Mouse (Mus musculus) embryonic facial prominence, embryonic 11.5 days (tissue): Measurements from ENCODE around the gene Atp1a4. TPM values are rescaled to one million over a fixed set of nuclear protein-coding genes. Genes with fewer than 3 reads are reported as not detected.

Experiments
- ATAC-seq: fragments of 200-750 bp; cut with Nextera tagmentation; replicated peaks from 2 replicates; pipeline ENCODE4 v1.8.0; 2017; ENCODE audit warnings: low read depth; ENCODE audit not compliant: insufficient number of reproducible peaks, low FRiP score, low TSS enrichment
- DNase-seq: peaks from one replicate; pipeline ENCODE4 v3.0.0-alpha.2; 2015; ENCODE audit warnings: low spot score
- H3K27ac ChIP-seq: fragments of 300-500 bp; sonication (generic); replicated peaks from 2 replicates; pipeline ENCODE4 v1.5.1; 2014; ENCODE audit warnings: mild to moderate bottlenecking, low read depth, low read length, control low read depth
- H3K27me3 ChIP-seq: fragments of 300-500 bp; sonication (generic); 2 replicates; pipeline ENCODE4 v1.6.1; 2014; ENCODE audit warnings: mild to moderate bottlenecking, low read length, moderate library complexity, mixed read lengths; ENCODE audit not compliant: control insufficient read depth, insufficient read depth
- H3K36me3 ChIP-seq: fragments of 300-500 bp; sonication (generic); replicated peaks from 2 replicates; pipeline ENCODE4 v1.6.1; 2014; ENCODE audit warnings: low read depth, mild to moderate bottlenecking, low read length, moderate library complexity, mixed read lengths; ENCODE audit not compliant: control insufficient read depth, insufficient read depth
- H3K4me1 ChIP-seq: fragments of 300-500 bp; sonication (generic); 2 replicates; pipeline ENCODE4 v1.6.1; 2014; ENCODE audit warnings: low read length, mixed read lengths; ENCODE audit not compliant: control insufficient read depth, insufficient read depth
- H3K4me2 ChIP-seq: fragments of 300-500 bp; sonication (generic); 2 replicates; pipeline ENCODE4 v1.6.1; 2014; ENCODE audit warnings: low read depth, mild to moderate bottlenecking, control low read depth, low read length, moderate library complexity
- H3K4me3 ChIP-seq: fragments of 300-500 bp; sonication (generic); 2 replicates; pipeline ENCODE4 v1.5.1; 2014; ENCODE audit warnings: low read depth, low read length, control low read depth
- H3K9ac ChIP-seq: fragments of 300-500 bp; sonication (generic); replicated peaks from 2 replicates; pipeline ENCODE4 v1.6.1; 2014; ENCODE audit warnings: mild to moderate bottlenecking, control low read depth, low read length
- H3K9me3 ChIP-seq: fragments of 300-500 bp; sonication (generic); replicated peaks from 2 replicates; pipeline ENCODE4 v1.6.1; 2016; ENCODE audit warnings: mild to moderate bottlenecking, low read length, inconsistent platforms, mixed read lengths; ENCODE audit not compliant: control insufficient read depth
- WGBS: fragments of 180-500 bp; shearing (Covaris S2); extraction: QIAGEN DNeasy Blood & Tissue Kit; methylation state at CpG from one replicate; pipeline ENCODE4 v1.1.7; 2014; 5-methylcytosine and 5-hydroxymethylcytosine counted together
- polyA plus RNA-seq: library from polyadenylated mRNA; unstranded; fragments of >200 nt; fragmentation: Nextera tagmentation; extraction: Ambion mirVana; gene quantifications from 2 replicates; pipeline ENCODE4 v1.2.1, GENCODE M21; 2014

Atp1a4 gene
- polyA plus RNA-seq, 1 experiment from 2014 or later: not detected

GRCm38 (mm10) chr1:172293449-172293848, 35.2 kb upstream of the Atp1a4 start:
- DNase-seq (no peak), ATAC-seq (no peak)
- no peaks in the 10 kb centered on the region for H3K9me3 ChIP-seq
- no peaks in the 10 kb centered on the region for H3K36me3 ChIP-seq
- WGBS: 91% methylated on average over 11 of the region's 11 CpGs
- H3K4me1 ChIP-seq: peaks cover 6% of the 10 kb centered on the region; the same call in 1 of the 2 replicates
- no peak overlapping the region for H3K9ac ChIP-seq
- no peak overlapping the region for H3K4me2 ChIP-seq
- no peak overlapping the region for H3K27ac ChIP-seq
- H3K4me3 ChIP-seq: no peak overlapping the region
- H3K27me3 ChIP-seq: no peaks in the 10 kb centered on the region

- WGBS: 90% methylated on average over 2 of the region's 2 CpGs
- Histone ChIP-seq H3K4me2 (no peak overlapping the region), H3K9me3 (no peaks in the 10 kb centered on the region), H3K4me1 (peaks cover 3% of the 10 kb centered on the region; the same call in 1 of the 2 replicates), H3K4me3 (no peak overlapping the region), H3K27me3 (no peaks in the 10 kb centered on the region), H3K36me3 (no peaks in the 10 kb centered on the region), H3K9ac (no peak overlapping the region), H3K27ac (no peak overlapping the region)
- ATAC-seq (no peak), DNase-seq (no peak)
Measured at GRCm38 (mm10) chr1:172292880-172293279, 34.7 kb upstream of the Atp1a4 start.

DNA sequence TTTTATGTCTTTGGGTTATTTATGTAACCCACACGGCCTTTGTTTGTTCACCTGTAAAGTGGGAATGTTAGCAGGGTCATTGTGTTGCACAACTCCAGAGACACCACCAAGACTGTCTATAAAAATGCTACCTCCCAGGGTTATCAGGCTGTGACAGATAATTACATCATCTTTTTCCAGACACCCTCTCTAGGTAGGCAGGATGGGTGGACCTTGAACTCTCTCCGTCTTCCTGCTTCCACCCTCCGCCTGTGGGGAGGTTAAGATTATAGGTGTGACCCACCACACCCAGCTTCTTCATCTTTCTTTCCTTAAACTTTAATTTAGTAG, 31.4 kb upstream of the Atp1a4 start:
- Histone ChIP-seq H3K36me3 (no peaks in the 10 kb centered on the region), H3K9me3 (no peaks in the 10 kb centered on the region), H3K9ac (no peak overlapping the region), H3K4me2 (no peak overlapping the region), H3K27me3 (no peaks in the 10 kb centered on the region), H3K4me1 (no peaks in the 10 kb centered on the region), H3K4me3 (no peak overlapping the region), H3K27ac (no peak overlapping the region)
- DNase-seq (no peak), ATAC-seq (no peak)
- 95% methylated on average over 3 of the region's 3 CpGs for WGBS

DNA sequence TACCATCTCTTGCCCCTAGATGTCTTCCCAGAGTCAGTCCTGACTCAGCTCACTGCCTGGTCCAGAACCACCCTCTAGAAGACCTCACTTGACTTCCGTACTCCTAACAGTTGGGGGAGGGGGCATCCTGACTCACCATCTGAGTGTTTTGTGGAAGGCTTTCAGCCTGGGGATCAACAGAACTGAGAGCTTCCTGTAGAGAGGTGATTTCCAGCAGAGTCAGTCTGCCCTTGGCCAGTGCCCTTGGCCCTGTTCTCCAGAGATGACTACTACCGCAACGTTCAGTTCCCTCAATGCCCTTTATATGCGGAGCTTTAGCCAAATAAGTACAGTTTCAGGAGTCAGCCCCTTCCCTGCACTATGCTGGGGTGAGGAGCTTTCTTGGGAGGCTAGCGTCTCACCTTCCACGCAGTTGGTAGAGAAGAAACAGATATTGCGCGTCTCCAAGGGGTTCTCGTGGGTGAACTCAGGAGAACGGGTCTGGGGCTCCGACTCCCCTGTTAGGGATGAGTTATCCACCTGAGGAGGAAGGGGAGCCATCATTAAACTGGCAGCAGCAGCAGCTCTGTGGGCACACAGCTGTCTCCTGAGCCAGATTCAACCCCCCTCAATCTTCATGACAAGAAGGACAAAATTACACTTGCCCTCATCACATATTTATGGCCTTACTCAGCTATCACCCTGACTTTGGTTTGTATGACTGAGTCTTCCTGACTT, 30.8 kb upstream of the Atp1a4 start:
- DNase-seq (no peak), ATAC-seq (no peak)
- whole genome bisulfite sequencing: 94% methylated on average over 11 of the region's 11 CpGs
- Histone ChIP-seq H3K27me3 (no peaks in the 10 kb centered on the region), H3K36me3 (no peaks in the 10 kb centered on the region), H3K4me3 (no peak overlapping the region), H3K9me3 (no peaks in the 10 kb centered on the region), H3K9ac (no peak overlapping the region), H3K4me2 (no peak overlapping the region), H3K27ac (no peak overlapping the region), H3K4me1 (no peaks in the 10 kb centered on the region)

DNA sequence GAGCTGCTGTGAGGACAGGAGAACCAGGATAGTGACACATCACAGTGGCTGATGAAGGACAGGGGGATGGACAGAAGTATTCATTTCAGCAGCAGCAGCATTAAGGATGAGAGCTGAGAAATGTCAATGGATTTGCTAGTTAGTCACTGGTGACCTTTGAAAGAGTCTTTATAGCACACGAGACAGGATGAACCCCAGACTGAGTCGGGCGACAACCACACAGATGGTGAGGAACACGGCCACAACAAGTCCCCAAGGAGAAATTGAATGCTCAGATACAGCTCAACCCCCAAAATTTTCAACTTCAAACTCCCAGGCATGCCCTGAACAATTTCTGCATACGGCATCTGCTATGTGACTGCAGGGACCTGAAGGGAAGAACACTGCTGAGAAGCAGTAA, 28.5 kb upstream of the Atp1a4 start:
- Histone ChIP-seq H3K27me3 (no peaks in the 10 kb centered on the region), H3K27ac (no peak overlapping the region), H3K9ac (no peak overlapping the region), H3K9me3 (no peaks in the 10 kb centered on the region), H3K4me2 (no peak overlapping the region), H3K4me3 (no peak overlapping the region), H3K36me3 (no peaks in the 10 kb centered on the region), H3K4me1 (no peaks in the 10 kb centered on the region)
- 88% methylated on average over 5 of the region's 5 CpGs for WGBS
- DNase-seq: no peak
- no peak for ATAC-seq

- 90% methylated on average over 14 of the region's 14 CpGs for WGBS
- H3K4me1 ChIP-seq: no peaks in the 10 kb centered on the region
- no peaks in the 10 kb centered on the region for H3K36me3 ChIP-seq
- H3K4me2 ChIP-seq: no peak overlapping the region
- DNase-seq (no peak), ATAC-seq (no peak)
- H3K9me3 ChIP-seq: no peaks in the 10 kb centered on the region
- H3K27me3 ChIP-seq: no peaks in the 10 kb centered on the region
- no peak overlapping the region for H3K27ac ChIP-seq
- no peak overlapping the region for H3K4me3 ChIP-seq
- no peak overlapping the region for H3K9ac ChIP-seq
Measured at GRCm38 (mm10) chr1:172284221-172284620, 26.0 kb upstream of the Atp1a4 start.

- WGBS: 91% methylated on average over 6 of the region's 6 CpGs
- no peaks in the 10 kb centered on the region for H3K27me3 ChIP-seq
- DNase-seq: no peak
Measured at GRCm38 (mm10) chr1:172283073-172283472, 24.9 kb upstream of the Atp1a4 start.

GRCm38 (mm10) chr1:172281522-172282254, 23.5 kb upstream of the Atp1a4 start:
- Histone ChIP-seq H3K9ac (no peak overlapping the region), H3K4me3 (no peak overlapping the region), H3K36me3 (no peaks in the 10 kb centered on the region), H3K4me1 (no peaks in the 10 kb centered on the region), H3K27me3 (no peaks in the 10 kb centered on the region), H3K9me3 (no peaks in the 10 kb centered on the region), H3K4me2 (no peak overlapping the region), H3K27ac (no peak overlapping the region)
- ATAC-seq (no peak), DNase-seq (no peak)
- WGBS: 86% methylated on average over 10 of the region's 10 CpGs

More at GRCm38 (mm10) chr1:172283073-172283472, 24.9 kb upstream of the Atp1a4 start:
- H3K4me3 ChIP-seq: no peak overlapping the region
- no peak overlapping the region for H3K27ac ChIP-seq
- no peak for ATAC-seq
- no peaks in the 10 kb centered on the region for H3K36me3 ChIP-seq
- no peaks in the 10 kb centered on the region for H3K9me3 ChIP-seq
- H3K4me2 ChIP-seq: no peak overlapping the region
- no peaks in the 10 kb centered on the region for H3K4me1 ChIP-seq
- no peak overlapping the region for H3K9ac ChIP-seq
